Mouse (Mus musculus) midbrain, postnatal 0 days (tissue): ENCODE results near the gene Asic1. TPM values are rescaled to one million over a fixed set of nuclear protein-coding genes. Genes with fewer than 3 reads are reported as not detected.

Experiments used
- ATAC-seq: fragments of 200-750 bp; cut with Nextera tagmentation; 2 replicates; pipeline ENCODE4 v1.8.0; 2017; ENCODE audit warnings: moderate number of reproducible peaks, mild to moderate bottlenecking, moderate TSS enrichment, moderate library complexity; ENCODE audit not compliant: low FRiP score
- DNase-seq: peaks from one replicate; pipeline ENCODE4 v3.0.0-alpha.2; 2015; ENCODE audit warnings: low spot score
- H3K27ac ChIP-seq: fragments of 300-500 bp; sonication (generic); 2 replicates; pipeline ENCODE4 v1.5.1; 2014; ENCODE audit warnings: low read depth, mild to moderate bottlenecking, low read length, mixed read lengths
- H3K27me3 ChIP-seq: fragments of 300-500 bp; sonication (generic); 2 replicates; pipeline ENCODE4 v1.6.1; 2014; ENCODE audit warnings: low read length, control low read depth, mixed read lengths; ENCODE audit not compliant: insufficient read depth
- H3K36me3 ChIP-seq: fragments of 300-500 bp; sonication (generic); 2 replicates; pipeline ENCODE4 v1.6.1; 2014; ENCODE audit warnings: low read length, control low read depth, mixed read lengths; ENCODE audit not compliant: insufficient read depth
- H3K4me1 ChIP-seq: fragments of 300-500 bp; sonication (generic); 2 replicates; pipeline ENCODE4 v1.6.1; 2014; ENCODE audit warnings: mild to moderate bottlenecking, control low read depth, antibody characterized with exemption, low read length, mixed read lengths; ENCODE audit not compliant: insufficient read depth
- H3K4me2 ChIP-seq: fragments of 300-500 bp; sonication (generic); 2 replicates; pipeline ENCODE4 v1.6.1; 2014; ENCODE audit warnings: low read depth, mild to moderate bottlenecking, low read length, mixed read lengths; ENCODE audit not compliant: poor library complexity, severe bottlenecking
- H3K4me3 ChIP-seq: fragments of 300-500 bp; sonication (generic); 2 replicates; pipeline ENCODE4 v1.5.1; 2014; ENCODE audit warnings: low read depth, mild to moderate bottlenecking, low read length, moderate library complexity
- H3K9ac ChIP-seq: fragments of 300-500 bp; sonication (generic); replicated peaks from 2 replicates; pipeline ENCODE4 v1.6.1; 2014; ENCODE audit warnings: mild to moderate bottlenecking, low read length, moderate library complexity, mixed read lengths; ENCODE audit not compliant: poor library complexity, severe bottlenecking
- H3K9me3 ChIP-seq: fragments of 300-500 bp; sonication (generic); 2 replicates; pipeline ENCODE4 v1.6.1; 2016; ENCODE audit warnings: low read length, control low read depth
- CTCF ChIP-seq: IDR thresholded peaks from 2 replicates; pipeline ENCODE4 v1.5.1; 2016; ENCODE audit warnings: antibody characterized with exemption, mild to moderate bottlenecking
- WGBS: fragments of 180-500 bp; shearing (Covaris S2); extraction: QIAGEN DNeasy Blood & Tissue Kit; methylation state at CpG from one replicate; pipeline ENCODE4 v1.1.7; 2014; 5-methylcytosine and 5-hydroxymethylcytosine counted together
- polyA plus RNA-seq: library from polyadenylated mRNA; unstranded; fragments of >200 nt; fragmentation: Nextera tagmentation; extraction: Ambion mirVana; gene quantifications from 2 replicates; pipeline ENCODE4 v1.2.1, GENCODE M21; 2015
- total RNA-seq: library from RNA; depleted of rRNA; stranded (reverse); fragments of >200 nt; gene quantifications from 2 replicates; pipeline ENCODE4 v1.2.3, GENCODE M21; 2014; rRNA removed

Gene Asic1
- total RNA-seq (138 and 150 TPM in 2 replicates), polyA plus RNA-seq (37.3 and 42.1 TPM in 2 replicates)

DNA sequence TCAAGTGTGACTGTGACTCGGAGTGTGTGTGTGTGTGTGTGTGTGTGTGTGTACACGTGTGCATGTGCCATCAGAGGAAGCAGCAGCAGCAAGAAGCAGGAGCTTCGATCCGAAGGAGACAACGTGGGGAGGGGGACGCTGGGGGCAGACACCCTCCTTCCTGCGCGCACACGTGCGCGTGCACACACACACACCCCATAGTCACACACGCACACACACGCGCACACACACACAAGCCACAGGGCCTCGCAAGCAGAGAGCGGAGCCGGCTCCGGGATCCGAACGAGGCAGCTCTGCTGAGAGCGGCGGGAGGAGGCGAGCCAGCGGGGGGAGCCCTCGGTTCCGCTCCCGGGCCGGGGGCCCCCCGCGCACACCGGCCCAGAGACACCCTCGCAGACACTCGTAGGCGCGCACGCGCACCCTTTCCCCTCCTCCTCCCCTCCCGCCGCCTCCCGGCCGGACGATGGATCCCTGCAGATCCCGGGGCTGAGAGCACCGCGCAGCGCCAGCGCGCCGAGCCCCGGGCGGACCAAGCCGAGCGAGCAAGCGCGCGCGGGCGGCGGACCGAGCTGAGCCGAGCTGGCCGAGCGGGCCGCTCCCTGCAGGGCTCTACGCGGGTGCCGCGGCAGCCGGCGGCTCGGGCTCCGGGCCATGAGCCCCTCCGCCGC is at the start of gene Asic1:
Asic1 (plus strand) TSS at position 215 of the 668 bp plus-strand sequence.
- DNase-seq (peak; percentile 69), ATAC-seq (peak; percentile 79)
- H3K9me3 ChIP-seq = no peaks in the 10 kb centered on the region
- H3K4me3 ChIP-seq = peak within 1 kb of the TSS; percentile 79
- peaks cover 14% of the 10 kb centered on the region; the same call in 1 of the 2 replicates for H3K36me3 ChIP-seq
- peak within 1 kb of the TSS; percentile 83 for H3K4me2 ChIP-seq
- 1% methylated on average over 42 of the region's 74 CpGs for WGBS
- H3K27me3 ChIP-seq = no peaks in the 10 kb centered on the region
- H3K9ac ChIP-seq = peak within 1 kb of the TSS; percentile 91
- H3K4me1 ChIP-seq = peaks cover 22% of the 10 kb centered on the region
- peak; percentile 6; the same call in 1 of the 2 replicates for TF ChIP-seq CTCF
- H3K27ac ChIP-seq = peak within 1 kb of the TSS; percentile 93

DNA sequence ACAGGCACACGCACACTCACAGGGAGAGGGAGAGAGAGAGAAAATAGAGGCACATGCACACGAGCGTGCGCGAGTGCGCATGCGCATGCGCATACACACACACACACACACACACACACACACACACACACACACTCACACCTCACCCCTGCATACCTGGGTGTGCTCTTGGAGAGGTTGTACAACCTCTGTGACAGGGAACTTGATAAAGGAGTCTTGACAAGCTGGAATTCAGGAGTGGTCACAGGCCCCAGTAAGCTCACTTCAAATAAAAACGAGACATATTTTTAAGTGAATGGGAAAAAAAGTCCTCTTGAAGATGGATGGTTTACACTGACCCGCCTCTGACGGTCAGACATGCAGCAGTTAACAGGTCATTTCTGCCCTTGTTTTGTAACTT is 48.1 kb upstream of the Asic1 start:
- TF ChIP-seq CTCF = no peak
- 94% methylated on average over 11 of the region's 11 CpGs for WGBS
- Histone ChIP-seq H3K9ac (no peak overlapping the region), H3K4me1 (no peaks in the 10 kb centered on the region), H3K4me3 (no peak overlapping the region), H3K27ac (no peak overlapping the region), H3K9me3 (no peaks in the 10 kb centered on the region), H3K36me3 (0 out of 2 replicates have a peak, but pooled peaks cover 3% of the 10 kb centered on the region), H3K4me2 (no peak overlapping the region), H3K27me3 (no peaks in the 10 kb centered on the region)
- ATAC-seq (no peak), DNase-seq (no peak)

DNA sequence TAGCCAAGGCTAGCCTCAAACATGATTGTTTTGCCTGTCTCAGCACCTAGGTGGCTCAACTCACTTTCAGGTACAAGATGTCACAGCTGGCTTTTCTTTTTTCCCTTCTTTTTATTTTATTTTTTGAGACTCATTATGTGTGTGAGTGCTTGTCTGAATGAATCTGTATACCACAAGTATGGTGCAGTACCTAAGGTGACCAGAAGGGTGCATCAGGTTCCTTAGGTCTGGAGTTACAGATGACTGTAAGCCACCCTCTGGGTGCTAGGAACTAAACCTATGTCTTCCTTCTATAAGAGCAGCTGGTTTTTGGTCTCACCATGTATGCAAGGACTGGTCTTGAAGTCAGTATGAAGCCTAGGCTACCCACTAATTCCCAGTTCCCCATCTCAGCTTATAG is 38.5 kb upstream of the Asic1 start:
- TF ChIP-seq CTCF = peak; percentile 40

DNA sequence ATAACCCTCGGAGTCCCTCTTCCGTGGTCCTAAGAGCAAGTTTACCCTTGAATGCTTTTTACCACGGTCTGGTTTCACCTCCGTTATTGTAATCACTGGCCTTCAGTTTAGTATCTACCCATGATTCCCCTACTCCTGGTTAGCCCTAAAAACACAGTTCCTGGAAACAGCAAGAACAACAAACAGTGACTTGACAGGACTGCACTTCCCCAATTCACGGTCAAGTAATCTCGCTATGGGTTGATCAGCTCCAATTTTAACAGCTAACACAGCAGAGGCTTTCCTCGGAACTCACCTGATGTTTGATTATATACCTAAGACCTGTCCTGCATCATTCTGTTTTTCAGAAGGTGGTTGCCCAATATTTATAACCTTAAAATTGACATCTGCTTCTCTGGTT is 35.5 kb upstream of the Asic1 start:
- 95% methylated on average over 7 of the region's 7 CpGs for WGBS
- no peak overlapping the region for H3K4me2 ChIP-seq

More for the DNA sequence above, 38.5 kb upstream of the Asic1 start:
- DNase-seq (no peak), ATAC-seq (no peak)
- Histone ChIP-seq H3K9me3 (no peaks in the 10 kb centered on the region), H3K4me1 (no peaks in the 10 kb centered on the region), H3K27ac (no peak overlapping the region), H3K4me2 (no peak overlapping the region), H3K4me3 (no peak overlapping the region), H3K27me3 (no peaks in the 10 kb centered on the region), H3K9ac (no peak overlapping the region), H3K36me3 (0 out of 2 replicates have a peak, but pooled peaks cover 4% of the 10 kb centered on the region)

DNA sequence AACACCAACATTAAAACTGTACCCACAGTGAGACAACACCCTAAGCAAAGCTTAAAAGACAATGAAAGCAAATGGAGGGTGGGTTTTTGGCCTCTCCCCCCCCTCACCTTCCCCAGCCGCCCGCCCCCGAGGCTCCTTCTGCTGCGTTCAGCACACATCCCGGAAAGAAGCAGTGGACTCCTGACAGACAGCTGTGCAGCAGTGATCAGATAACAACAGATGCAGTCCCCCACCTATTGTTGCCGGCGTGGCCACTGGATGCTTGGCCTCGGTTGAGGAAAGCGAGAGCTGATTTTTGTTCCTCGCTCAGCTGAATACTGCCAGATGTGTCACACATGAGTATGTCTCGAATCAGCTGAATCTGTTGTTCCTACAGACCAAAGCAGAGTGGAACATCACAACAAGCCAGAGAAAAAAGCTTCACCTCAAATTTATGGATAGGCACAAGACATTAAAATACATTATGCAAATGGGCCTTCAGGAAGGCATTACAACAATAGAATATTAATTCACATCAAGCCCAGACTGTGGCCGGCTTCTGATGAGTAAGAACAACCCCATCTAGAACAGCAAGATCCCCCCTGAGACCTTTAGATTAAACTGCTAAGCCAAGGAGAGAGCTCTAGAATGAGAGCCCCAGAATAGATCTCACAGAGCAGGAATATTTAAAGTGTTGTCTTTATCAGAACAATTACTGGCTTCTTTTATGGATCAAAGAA is 32.6 kb upstream of the Asic1 start:
- DNase-seq = no peak
- Histone ChIP-seq H3K4me3 (no peak overlapping the region), H3K4me1 (no peaks in the 10 kb centered on the region), H3K4me2 (peak overlapping the region; percentile 22; the same call in 1 of the 2 replicates), H3K27me3 (no peaks in the 10 kb centered on the region), H3K9ac (0 out of 2 replicates have a peak overlapping the region, but pooled peaks have one; percentile 33), H3K9me3 (no peaks in the 10 kb centered on the region), H3K27ac (peak overlapping the region; percentile 28), H3K36me3 (no peaks in the 10 kb centered on the region)
- no peak for ATAC-seq
- no peak for TF ChIP-seq CTCF
- WGBS = 25% methylated on average over 12 of the region's 12 CpGs

More for the DNA sequence above, 35.5 kb upstream of the Asic1 start:
- no peaks in the 10 kb centered on the region for H3K4me1 ChIP-seq
- H3K9me3 ChIP-seq = no peaks in the 10 kb centered on the region
- DNase-seq (no peak), ATAC-seq (no peak)
- H3K9ac ChIP-seq = no peak overlapping the region
- no peak for TF ChIP-seq CTCF
- no peak overlapping the region for H3K4me3 ChIP-seq
- H3K36me3 ChIP-seq = 0 out of 2 replicates have a peak, but pooled peaks cover 4% of the 10 kb centered on the region
- no peaks in the 10 kb centered on the region for H3K27me3 ChIP-seq
- no peak overlapping the region for H3K27ac ChIP-seq

DNA sequence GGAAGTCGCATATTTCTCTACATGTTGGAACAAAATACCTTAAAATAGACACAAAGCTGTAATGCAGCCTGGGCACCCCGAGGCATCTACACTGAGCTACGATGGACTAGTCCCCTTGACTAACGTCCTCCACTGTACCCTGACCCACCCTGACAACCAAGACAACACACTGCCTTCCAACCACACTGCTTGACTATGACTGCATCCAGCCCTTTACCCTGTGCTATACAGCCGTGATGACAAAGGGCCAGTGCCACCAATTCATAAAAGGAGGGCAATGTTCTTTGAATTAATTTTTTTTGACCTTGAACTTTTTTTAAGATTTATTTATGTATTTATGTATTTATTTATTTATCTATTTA is 32.1 kb upstream of the Asic1 start:
- no peak overlapping the region for H3K9ac ChIP-seq
- no peak overlapping the region for H3K4me3 ChIP-seq
- no peaks in the 10 kb centered on the region for H3K4me1 ChIP-seq
- WGBS = 60% methylated on average over 5 of the region's 5 CpGs
- H3K9me3 ChIP-seq = no peaks in the 10 kb centered on the region
- H3K36me3 ChIP-seq = no peaks in the 10 kb centered on the region
- H3K4me2 ChIP-seq = no peak overlapping the region
- no peak for ATAC-seq
- H3K27me3 ChIP-seq = no peaks in the 10 kb centered on the region
- TF ChIP-seq CTCF = no peak
- DNase-seq = no peak
- H3K27ac ChIP-seq = peak overlapping the region; percentile 28
